Mouse (Mus musculus) liver, adult 2 months (tissue): ENCODE measurements around the gene Phf5a.

Source experiments
- CTCF ChIP-seq: fragments of 200-500 bp; IDR thresholded peaks from 2 replicates; pipeline ENCODE4 v1.5.1; 2011; ENCODE audit warnings: low read depth, low read length, control low read depth
- POLR2A ChIP-seq: fragments of 200-500 bp; IDR thresholded peaks from 2 replicates; pipeline ENCODE4 v1.6.1; 2011; ENCODE audit warnings: low read length, control low read depth; ENCODE audit not compliant: insufficient read depth; ENCODE audit errors: extremely low read depth

- TF ChIP-seq CTCF (no peak), POLR2A (no peak)
Observed at GRCm38 (mm10) chr15:81891140-81891802, 19.6 kb upstream of the Phf5a start.
